Mouse (Mus musculus): ENCODE measurements around the gene Ttc23. TPM values are rescaled to one million over a fixed set of nuclear protein-coding genes. Genes with fewer than 3 reads are reported as not detected.

Gene Ttc23
- total RNA-seq, 2 experiments from 2014 or later: 1.7 TPM; not detected in 1

- no peak for ATAC-seq (replicated peaks; ENCODE audit: poor library complexity, severe bottlenecking)
Observed at GRCm38 (mm10) chr7:67644291-67644690, 2.9 kb upstream of the Ttc23 start.

- peak; percentile 97 for ATAC-seq (replicated peaks; ENCODE audit: poor library complexity, severe bottlenecking)
Observed at GRCm38 (mm10) chr7:67644833-67645680, 2.2 kb upstream of the Ttc23 start, which contains the start of gene Lrrc28. Gene Lrrc28 (minus strand): TSS chr7:67645268.

GRCm38 (mm10) chr7:67645681-67646014 is 1.6 kb upstream of the Ttc23 start:
- ATAC-seq (replicated peaks; ENCODE audit: poor library complexity, severe bottlenecking): peak; percentile 16

GRCm38 (mm10) chr7:67646131-67646530 is 1.1 kb upstream of the Ttc23 start:
- ATAC-seq (replicated peaks; ENCODE audit: poor library complexity, severe bottlenecking): no peak

GRCm38 (mm10) chr7:67648376-67648775 is 1.2 kb downstream of the Ttc23 start:
- no peak for ATAC-seq (replicated peaks; ENCODE audit: poor library complexity, severe bottlenecking)

GRCm38 (mm10) chr7:67652211-67652610 is 5.0 kb downstream of the Ttc23 start:
- ATAC-seq (replicated peaks; ENCODE audit: poor library complexity, severe bottlenecking): peak; percentile 25; the same call in 1 of the 2 replicates

GRCm38 (mm10) chr7:67654668-67655067 is 7.5 kb downstream of the Ttc23 start:
- peak; percentile 40 for ATAC-seq (replicated peaks; ENCODE audit: poor library complexity, severe bottlenecking)

GRCm38 (mm10) chr7:67655186-67655585 is 8.0 kb downstream of the Ttc23 start:
- ATAC-seq (replicated peaks; ENCODE audit: poor library complexity, severe bottlenecking): no peak

- ATAC-seq (replicated peaks; ENCODE audit: poor library complexity, severe bottlenecking): no peak
Observed at GRCm38 (mm10) chr7:67658110-67658509, 10.9 kb downstream of the Ttc23 start.

- no peak for ATAC-seq (replicated peaks; ENCODE audit: poor library complexity, severe bottlenecking)
Observed at GRCm38 (mm10) chr7:67662424-67662823, 15.2 kb downstream of the Ttc23 start.

- ATAC-seq (replicated peaks; ENCODE audit: poor library complexity, severe bottlenecking): no peak
Observed at GRCm38 (mm10) chr7:67663981-67664694, 16.9 kb downstream of the Ttc23 start.

GRCm38 (mm10) chr7:67670965-67671364 is 23.8 kb downstream of the Ttc23 start:
- no peak for ATAC-seq (replicated peaks; ENCODE audit: poor library complexity, severe bottlenecking)

- peak; percentile 83 for ATAC-seq (replicated peaks; ENCODE audit: poor library complexity, severe bottlenecking)
Observed at GRCm38 (mm10) chr7:67672650-67673049, 25.4 kb downstream of the Ttc23 start.

- no peak for ATAC-seq (replicated peaks; ENCODE audit: poor library complexity, severe bottlenecking)
Observed at GRCm38 (mm10) chr7:67673656-67674055, 26.4 kb downstream of the Ttc23 start.

- no peak for ATAC-seq (replicated peaks; ENCODE audit: poor library complexity, severe bottlenecking)
Observed at GRCm38 (mm10) chr7:67678878-67679499, 31.8 kb downstream of the Ttc23 start.

GRCm38 (mm10) chr7:67681078-67681477 is 33.9 kb downstream of the Ttc23 start:
- no peak for ATAC-seq (replicated peaks; ENCODE audit: poor library complexity, severe bottlenecking)

- no peak for ATAC-seq (replicated peaks; ENCODE audit: poor library complexity, severe bottlenecking)
Observed at GRCm38 (mm10) chr7:67683006-67683405, 35.8 kb downstream of the Ttc23 start.

GRCm38 (mm10) chr7:67686545-67686944 is 39.3 kb downstream of the Ttc23 start:
- no peak for ATAC-seq (replicated peaks; ENCODE audit: poor library complexity, severe bottlenecking)

- ATAC-seq (replicated peaks; ENCODE audit: poor library complexity, severe bottlenecking): no peak
Observed at GRCm38 (mm10) chr7:67688281-67688680, 41.1 kb downstream of the Ttc23 start.

GRCm38 (mm10) chr7:67689793-67690192 is 42.6 kb downstream of the Ttc23 start:
- no peak for ATAC-seq (replicated peaks; ENCODE audit: poor library complexity, severe bottlenecking)

GRCm38 (mm10) chr7:67691036-67691435 is 43.8 kb downstream of the Ttc23 start:
- no peak for ATAC-seq (replicated peaks; ENCODE audit: poor library complexity, severe bottlenecking)

All from granulocyte monocyte progenitor cell, adult 5-6 weeks (primary cell).